Mouse (Mus musculus): ENCODE data around the gene Prap1.
"Not testable (repeated sequence)": the region's sequence is repeated elsewhere in the genome, so short reads cannot be mapped to it uniquely, and the experiment has no call there.

DNA sequence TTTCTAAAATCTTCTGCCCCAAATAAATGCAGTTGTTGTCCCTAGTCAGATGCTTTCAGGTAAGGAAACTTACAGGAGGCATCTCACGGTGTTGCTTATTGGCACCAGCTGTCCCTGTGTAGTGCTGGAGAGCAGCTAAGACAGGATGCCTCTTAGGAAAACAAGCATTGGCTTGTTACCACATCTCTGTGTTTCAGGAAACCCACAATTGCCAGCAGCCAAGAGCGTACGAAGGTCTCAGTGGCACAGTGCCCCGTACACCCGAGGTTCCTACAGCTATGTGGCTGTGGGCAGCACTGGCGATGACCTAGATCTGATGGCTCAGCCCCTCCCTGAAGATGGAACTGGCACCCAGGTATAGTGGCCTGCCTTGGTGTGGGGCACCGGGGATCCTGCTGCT lies 39.0 kb downstream of the Prap1 start:
- not testable (repeated sequence) for TF ChIP-seq CTCF (IDR thresholded peaks at IDR 0.05; ENCODE audit: borderline replicate concordance, insufficient read depth, low read length); POLR2A (IDR thresholded peaks at IDR 0.05; ENCODE audit: low read depth, low read length)
